In the genomic region with DNA sequence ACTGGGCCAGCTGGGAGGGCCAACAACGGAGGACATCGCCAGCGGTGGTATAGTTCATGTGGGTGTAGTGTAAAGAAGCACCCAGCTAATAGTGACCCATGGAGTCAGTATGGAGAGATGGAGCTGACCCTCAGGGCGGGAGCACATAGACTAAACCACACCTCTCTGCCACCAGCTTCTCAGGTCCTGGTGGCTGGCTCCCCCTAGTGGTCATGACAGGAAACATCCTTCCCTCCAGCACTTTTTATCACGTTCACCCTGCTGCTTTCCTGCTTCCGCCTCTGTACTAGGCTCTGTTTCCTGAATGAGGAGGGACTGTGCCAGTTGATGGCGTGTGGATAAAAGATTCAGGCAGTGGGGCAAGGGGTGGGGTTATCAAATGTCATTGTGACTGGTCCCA, we compare ENCODE assay signal across 8 mouse cellular contexts. TPM values are rescaled to one million over a fixed set of nuclear protein-coding genes. Genes with fewer than 3 reads are reported as not detected.
DNase-seq lines count a peak whose midpoint lies in the region; ATAC-seq lines count a peak whose summit lies in the region.

No protein-coding gene starts in this region.

- H3K27me3 ChIP-seq in lung, embryonic 16.5 days (ENCODE audit: control insufficient read depth, insufficient read depth, low read depth, low read length): no peaks in the 10 kb centered on the region

- no peak overlapping the region for H3K4me3 ChIP-seq in lung, embryonic 16.5 days (ENCODE audit: low read length)

- H3K9me3 ChIP-seq in lung, embryonic 16.5 days (ENCODE audit: control insufficient read depth, low read length): no peaks in the 10 kb centered on the region

- H3K36me3 ChIP-seq in lung, embryonic 16.5 days (ENCODE audit: control insufficient read depth, insufficient read depth, low read length): peaks cover 10% of the 10 kb centered on the region

- ATAC-seq in frontal cortex, adult (ENCODE audit: low TSS enrichment): peak; percentile 83
- ATAC-seq in hematopoietic stem cell, adult 5-6 weeks (replicated peaks in 1 of 2; ENCODE audit: insufficient read depth in 1 of 2, low FRiP score in 2 of 2, low TSS enrichment in 1 of 2, low read depth in 1 of 2, poor library complexity in 2 of 2, severe bottlenecking in 2 of 2): peak; percentile 60 to 70
- peak; percentile 68 for ATAC-seq in lung, embryonic 16.5 days (ENCODE audit: low read depth)

- H3K4me1 ChIP-seq in lung, embryonic 16.5 days (replicated peaks; ENCODE audit: control insufficient read depth, insufficient read depth, low read length): peaks cover 26% of the 10 kb centered on the region

- no peak overlapping the region for H3K27ac ChIP-seq in lung, embryonic 16.5 days (ENCODE audit: low read length)

- WGBS in lung, embryonic 16.5 days: 3% methylated on average over 7 of the region's 7 CpGs

- peak; percentile 78 for DNase-seq in Muller cell, postnatal 12 days (ENCODE audit: inconsistent ontology term)
- peak; percentile 63 to 78 for DNase-seq in cerebellum, adult 18-20 months
- DNase-seq in layer of hippocampus, adult 8-10 months (ENCODE audit: low spot score in 2 of 2): peak; percentile 67 to 80
- peak; percentile 67 for DNase-seq in ovary, postnatal 14 days (ENCODE audit: low spot score)
- peak; percentile 83 for DNase-seq in thymus, postnatal 14 days

- H3K4me2 ChIP-seq in lung, embryonic 16.5 days (ENCODE audit: low read depth, low read length): no peak overlapping the region

- H3K9ac ChIP-seq in lung, embryonic 16.5 days (ENCODE audit: low read length): no peak overlapping the region

RNA-seq across cellular contexts. Expression of a gene that starts 15.8 kb away (rescaled TPM):
- total RNA-seq in hematopoietic stem cell, adult 5-6 weeks (2017): 114 and 161 TPM in 2 replicates
- under 1 TPM in 3 of 4 experiments, not detected in 1; 0.20 to 0.47 (median 0.27) TPM for total RNA-seq in layer of hippocampus, adult 8-10 months (2022)
- polyA plus RNA-seq in lung, embryonic 16.5 days (2015; fragmentation: Nextera tagmentation; extraction: Ambion mirVana): 4.7 TPM in 2 replicates

RNA-seq across cellular contexts. Expression of a gene that starts 27.1 kb away (rescaled TPM):
- 565 and 601 TPM in 2 replicates for total RNA-seq in hematopoietic stem cell, adult 5-6 weeks (2017)
- 10 to 100 TPM; 81.5 to 97.4 (median 90.2) TPM for total RNA-seq in layer of hippocampus, adult 8-10 months (2022)
- polyA plus RNA-seq in lung, embryonic 16.5 days (2015; fragmentation: Nextera tagmentation; extraction: Ambion mirVana): 39.8 and 42.9 TPM in 2 replicates

RNA-seq across cellular contexts. Expression of a gene that starts 53.2 kb away (rescaled TPM):
- 5.6 and 10.2 TPM in 2 replicates for total RNA-seq in hematopoietic stem cell, adult 5-6 weeks (2017)
- total RNA-seq in layer of hippocampus, adult 8-10 months (2022): 1 to 10 TPM; 1.7 to 3.6 (median 1.8) TPM
- polyA plus RNA-seq in lung, embryonic 16.5 days (2015; fragmentation: Nextera tagmentation; extraction: Ambion mirVana): 1.5 and 2.7 TPM in 2 replicates

Comparison
In these comparisons a context has a peak if more than half of its experiments do, and no peak if none do; other contexts are left out.
1. RNA of a gene that starts 15.8 kb away (total RNA-seq): 114 to 161 TPM in hematopoietic stem cell, adult 5-6 weeks; 0.20 to 0.47 TPM in layer of hippocampus, adult 8-10 months; every median in the first group is over 10 times any median in the second.
2. Peak in every context shown above with its lines, with median percentiles within 50 percentile points of each other: DNase-seq and ATAC-seq.